Mouse (Mus musculus) embryonic facial prominence, embryonic 14.5 days (tissue): ENCODE data around the gene Ubxn11. TPM values are rescaled to one million over a fixed set of nuclear protein-coding genes. Genes with fewer than 3 reads are reported as not detected.
A peak's percentile ranks its signal among the peaks of the same experiment; 100 is the strongest.

Experiments
- ATAC-seq: fragments of 200-750 bp; cut with Nextera tagmentation; 2 replicates; pipeline ENCODE4 v1.8.0; 2017; ENCODE audit warnings: low read depth, moderate number of reproducible peaks, moderate TSS enrichment
- DNase-seq: peaks from one replicate; pipeline ENCODE4 v3.0.0-alpha.2; 2015; ENCODE audit warnings: low spot score
- H3K27ac ChIP-seq: fragments of 300-500 bp; sonication (generic); replicated peaks from 2 replicates; pipeline ENCODE4 v1.5.1; 2014; ENCODE audit warnings: low read depth, mild to moderate bottlenecking, low read length, moderate library complexity
- H3K27me3 ChIP-seq: fragments of 300-500 bp; sonication (generic); replicated peaks from 2 replicates; pipeline ENCODE4 v1.6.1; 2014; ENCODE audit warnings: low read length; ENCODE audit not compliant: control insufficient read depth, insufficient read depth
- H3K36me3 ChIP-seq: fragments of 300-500 bp; sonication (generic); 2 replicates; pipeline ENCODE4 v1.6.1; 2014; ENCODE audit warnings: low read length, mixed read lengths; ENCODE audit not compliant: control insufficient read depth, insufficient read depth
- H3K4me1 ChIP-seq: fragments of 300-500 bp; sonication (generic); 2 replicates; pipeline ENCODE4 v1.6.1; 2014; ENCODE audit warnings: antibody characterized with exemption, low read length; ENCODE audit not compliant: control insufficient read depth, insufficient read depth
- H3K4me2 ChIP-seq: fragments of 300-500 bp; sonication (generic); 2 replicates; pipeline ENCODE4 v1.6.1; 2014; ENCODE audit warnings: low read depth, mild to moderate bottlenecking, low read length, moderate library complexity, mixed read lengths
- H3K4me3 ChIP-seq: fragments of 300-500 bp; sonication (generic); 2 replicates; pipeline ENCODE4 v1.5.1; 2014; ENCODE audit warnings: low read depth, mild to moderate bottlenecking, low read length
- H3K9ac ChIP-seq: fragments of 300-500 bp; sonication (generic); 2 replicates; pipeline ENCODE4 v1.6.1; 2014; ENCODE audit warnings: low read depth, mild to moderate bottlenecking, low read length, moderate library complexity, mixed read lengths
- H3K9me3 ChIP-seq: fragments of 300-500 bp; sonication (generic); 2 replicates; pipeline ENCODE4 v1.6.1; 2016; ENCODE audit warnings: low read length; ENCODE audit not compliant: control insufficient read depth
- WGBS: fragments of 180-500 bp; shearing (Covaris S2); extraction: QIAGEN DNeasy Blood & Tissue Kit; methylation state at CpG from one replicate; pipeline ENCODE4 v1.1.7; 2014; 5-methylcytosine and 5-hydroxymethylcytosine counted together
- polyA plus RNA-seq: library from polyadenylated mRNA; unstranded; fragments of >200 nt; fragmentation: Nextera tagmentation; extraction: Ambion mirVana; gene quantifications from 2 replicates; pipeline ENCODE4 v1.2.1, GENCODE M21; 2014

Gene Ubxn11
- polyA plus RNA-seq, 1 experiment from 2014 or later, result 10.2 TPM

- no peaks in the 10 kb centered on the region for H3K4me1 ChIP-seq
- H3K4me2 ChIP-seq, result no peak overlapping the region
- H3K9ac ChIP-seq, result no peak overlapping the region
- no peak overlapping the region for H3K4me3 ChIP-seq
- no peak overlapping the region for H3K27ac ChIP-seq
- no peak for ATAC-seq
- H3K36me3 ChIP-seq, result no peaks in the 10 kb centered on the region
- no peaks in the 10 kb centered on the region for H3K27me3 ChIP-seq
- H3K9me3 ChIP-seq, result no peaks in the 10 kb centered on the region
- 78% methylated on average over 6 of the region's 6 CpGs for WGBS
- no peak for DNase-seq
These were observed 10.0 kb downstream of the Ubxn11 start for GRCm38 (mm10) chr4:134112403-134112802.

DNA sequence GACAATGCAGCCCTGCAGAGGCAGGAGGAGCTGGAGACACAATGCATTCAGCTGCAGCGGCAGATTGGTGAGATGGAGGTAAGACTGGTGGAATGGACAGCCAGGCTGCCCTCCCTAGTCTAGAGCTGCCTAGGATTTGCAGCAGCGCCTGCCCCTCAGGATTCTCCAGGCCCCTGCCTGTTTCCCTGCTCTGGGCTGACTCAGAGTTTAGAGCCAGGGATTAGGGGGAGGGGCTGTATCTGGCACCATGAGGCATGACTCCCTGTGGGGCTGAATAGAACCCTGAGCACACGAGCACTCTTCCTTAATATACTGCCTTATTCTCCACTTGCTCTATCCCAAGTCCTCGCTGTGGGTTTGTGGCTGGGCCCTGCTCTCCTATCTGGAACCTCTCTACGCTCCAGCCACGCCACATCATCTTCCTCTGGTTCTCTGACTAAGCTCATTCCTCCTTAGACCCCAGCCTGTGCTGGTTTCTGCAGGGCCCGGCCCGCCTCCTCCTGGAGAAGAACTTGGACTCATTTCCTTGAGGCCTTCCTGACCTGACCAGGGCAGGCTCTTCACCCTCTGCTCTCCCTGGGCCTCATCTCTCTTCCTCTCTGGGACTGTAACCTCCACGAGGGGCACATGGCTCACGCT is 11.1 kb downstream of the Ubxn11 start:
- 48% methylated on average over 10 of the region's 10 CpGs for WGBS
- no peak overlapping the region for H3K9ac ChIP-seq
- ATAC-seq, result no peak

GRCm38 (mm10) chr4:134114038-134114437 is 11.7 kb downstream of the Ubxn11 start:
- WGBS, result 91% methylated on average over 4 of the region's 4 CpGs

More for the DNA sequence above, 11.1 kb downstream of the Ubxn11 start:
- peak; percentile 20 for DNase-seq
- H3K9me3 ChIP-seq, result no peaks in the 10 kb centered on the region
- no peaks in the 10 kb centered on the region for H3K27me3 ChIP-seq
- no peak overlapping the region for H3K4me2 ChIP-seq
- no peaks in the 10 kb centered on the region for H3K36me3 ChIP-seq
- H3K4me3 ChIP-seq, result no peak overlapping the region
- H3K27ac ChIP-seq, result no peak overlapping the region
- no peaks in the 10 kb centered on the region for H3K4me1 ChIP-seq

DNA sequence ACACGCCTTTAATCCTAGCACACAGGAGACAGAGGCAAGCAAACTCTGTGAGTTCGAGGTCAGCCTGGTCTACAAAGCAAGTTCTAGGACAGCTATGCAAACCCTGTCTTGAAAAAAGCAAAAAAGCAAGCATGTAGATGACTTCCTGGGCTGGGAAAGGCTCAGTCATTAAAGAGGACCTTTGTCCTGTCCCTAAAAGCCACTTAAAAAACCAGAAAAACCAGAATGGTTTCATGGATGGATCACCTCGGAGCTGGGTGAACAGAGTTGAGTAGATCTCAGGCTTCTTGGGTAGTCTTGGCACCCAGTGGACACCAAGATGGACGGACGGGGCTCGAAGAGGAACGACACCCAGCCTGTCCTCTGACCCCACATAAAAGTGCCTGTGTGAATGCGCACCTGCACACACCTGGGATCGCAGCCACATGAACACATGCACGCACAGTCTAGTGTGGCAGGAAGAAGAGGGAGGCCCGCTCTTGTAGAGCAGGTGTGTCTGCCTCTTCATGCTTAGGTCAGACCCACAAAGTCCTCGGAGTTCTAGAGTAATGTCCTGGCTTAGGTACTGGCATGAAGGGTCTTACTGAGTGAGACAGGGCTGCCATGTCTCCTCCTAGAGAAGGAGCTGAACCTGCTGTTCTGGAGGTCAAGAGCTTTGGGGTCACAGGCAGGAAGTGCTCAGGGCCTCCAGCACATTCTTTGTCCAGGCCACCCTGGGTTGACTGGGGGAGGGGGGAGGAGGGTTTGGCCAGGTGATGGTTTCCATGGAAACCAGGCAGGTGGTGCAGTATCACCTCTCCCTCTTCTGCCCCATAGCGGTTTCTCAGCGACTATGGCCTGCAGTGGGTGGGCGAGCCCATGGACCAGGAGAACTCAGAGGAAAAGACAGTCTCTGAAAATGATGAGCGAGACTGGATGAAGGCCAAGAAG is 13.1 kb downstream of the Ubxn11 start:
- Histone ChIP-seq H3K36me3 (no peaks in the 10 kb centered on the region), H3K27me3 (no peaks in the 10 kb centered on the region), H3K27ac (no peak overlapping the region), H3K9me3 (no peaks in the 10 kb centered on the region), H3K4me1 (no peaks in the 10 kb centered on the region), H3K4me3 (no peak overlapping the region), H3K4me2 (no peak overlapping the region), H3K9ac (no peak overlapping the region)
- 78% methylated on average over 14 of the region's 16 CpGs for WGBS
- no peak for DNase-seq
- no peak for ATAC-seq

More at GRCm38 (mm10) chr4:134114038-134114437, 11.7 kb downstream of the Ubxn11 start:
- H3K9me3 ChIP-seq, result no peaks in the 10 kb centered on the region
- H3K4me1 ChIP-seq, result no peaks in the 10 kb centered on the region
- H3K4me3 ChIP-seq, result no peak overlapping the region
- H3K36me3 ChIP-seq, result no peaks in the 10 kb centered on the region
- no peak overlapping the region for H3K4me2 ChIP-seq
- H3K27ac ChIP-seq, result no peak overlapping the region
- ATAC-seq (no peak), DNase-seq (no peak)
- no peaks in the 10 kb centered on the region for H3K27me3 ChIP-seq
- H3K9ac ChIP-seq, result no peak overlapping the region

- H3K9ac ChIP-seq, result no peak overlapping the region
- H3K4me2 ChIP-seq, result no peak overlapping the region
- ATAC-seq (no peak), DNase-seq (no peak)
- WGBS, result 85% methylated on average over 2 of the region's 2 CpGs
- no peaks in the 10 kb centered on the region for H3K27me3 ChIP-seq
- no peaks in the 10 kb centered on the region for H3K9me3 ChIP-seq
- no peak overlapping the region for H3K4me3 ChIP-seq
- no peak overlapping the region for H3K27ac ChIP-seq
- H3K36me3 ChIP-seq, result no peaks in the 10 kb centered on the region
- H3K4me1 ChIP-seq, result no peaks in the 10 kb centered on the region
These were observed 14.1 kb downstream of the Ubxn11 start for GRCm38 (mm10) chr4:134116501-134116900.

GRCm38 (mm10) chr4:134117012-134117411 is 14.6 kb downstream of the Ubxn11 start:
- peak; percentile 16 for DNase-seq
- WGBS, result 71% methylated on average over 8 of the region's 8 CpGs

DNA sequence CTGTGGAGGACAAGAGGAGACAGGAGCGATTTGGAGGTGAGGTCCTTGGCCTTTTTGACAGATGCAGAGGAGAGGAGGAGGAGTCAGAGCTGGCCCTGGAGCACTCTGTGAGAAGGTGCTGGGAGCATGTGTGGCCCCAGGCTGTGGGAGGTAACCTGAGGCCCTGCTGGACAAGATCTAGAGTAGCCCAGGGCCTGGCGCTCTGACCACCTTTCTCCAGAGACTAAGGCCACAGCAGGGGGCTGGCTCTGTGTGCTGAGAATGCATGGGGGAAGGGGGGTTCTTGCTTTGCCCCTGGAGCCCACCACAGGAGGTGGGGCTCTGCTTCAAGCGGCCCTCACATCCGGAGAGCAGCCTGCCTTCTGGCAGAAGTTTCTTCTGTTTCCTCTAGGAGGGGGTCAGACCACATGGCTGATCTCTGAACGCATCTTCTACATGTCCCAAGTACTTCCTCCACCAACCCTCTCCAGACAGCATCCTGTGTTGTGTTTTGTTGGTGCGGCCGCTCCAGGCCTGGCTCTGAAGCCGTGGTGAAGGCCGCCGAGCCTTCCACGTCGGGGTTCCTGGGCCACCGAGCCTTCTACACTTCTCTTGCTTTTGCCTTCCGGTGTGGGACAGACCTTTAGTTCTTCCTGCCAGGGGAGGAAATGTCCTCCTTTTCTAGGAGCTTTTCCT is 15.9 kb downstream of the Ubxn11 start:
- no peak overlapping the region for H3K4me2 ChIP-seq
- ATAC-seq, result no peak
- DNase-seq, result no peak
- no peak overlapping the region for H3K4me3 ChIP-seq
- H3K9me3 ChIP-seq, result no peaks in the 10 kb centered on the region
- H3K27ac ChIP-seq, result no peak overlapping the region
- H3K36me3 ChIP-seq, result no peaks in the 10 kb centered on the region
- H3K4me1 ChIP-seq, result no peaks in the 10 kb centered on the region
- 66% methylated on average over 14 of the region's 14 CpGs for WGBS
- no peak overlapping the region for H3K9ac ChIP-seq
- no peaks in the 10 kb centered on the region for H3K27me3 ChIP-seq

More at GRCm38 (mm10) chr4:134117012-134117411, 14.6 kb downstream of the Ubxn11 start:
- H3K27ac ChIP-seq, result no peak overlapping the region
- no peaks in the 10 kb centered on the region for H3K36me3 ChIP-seq
- no peaks in the 10 kb centered on the region for H3K27me3 ChIP-seq
- no peak overlapping the region for H3K9ac ChIP-seq
- H3K4me1 ChIP-seq, result no peaks in the 10 kb centered on the region
- ATAC-seq, result no peak
- no peak overlapping the region for H3K4me2 ChIP-seq
- H3K4me3 ChIP-seq, result no peak overlapping the region
- no peaks in the 10 kb centered on the region for H3K9me3 ChIP-seq

DNA sequence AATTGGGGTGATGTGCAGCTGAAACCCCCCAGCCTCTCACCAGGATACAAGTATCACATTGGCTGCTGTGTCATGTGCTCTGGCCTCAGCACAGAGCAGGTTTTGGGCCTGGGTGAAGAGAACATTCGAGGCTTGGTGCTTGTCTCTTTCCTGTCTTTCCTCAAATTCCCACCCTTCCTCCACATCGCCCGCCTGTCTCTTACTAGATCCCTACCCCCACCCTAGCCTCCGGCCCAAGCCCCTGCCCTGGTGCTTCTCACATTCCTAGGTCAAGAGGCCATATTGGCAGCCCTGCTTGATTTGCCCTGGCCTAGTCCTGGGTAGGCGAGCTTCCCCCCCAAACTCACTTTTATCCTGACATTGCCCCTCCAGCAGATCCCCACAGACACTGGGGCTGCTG is 16.7 kb downstream of the Ubxn11 start:
- H3K9ac ChIP-seq, result no peak overlapping the region
- no peaks in the 10 kb centered on the region for H3K27me3 ChIP-seq
- no peaks in the 10 kb centered on the region for H3K36me3 ChIP-seq
- no peak overlapping the region for H3K4me2 ChIP-seq
- no peaks in the 10 kb centered on the region for H3K9me3 ChIP-seq
- no peak for ATAC-seq
- no peak for DNase-seq
- 49% methylated on average over 5 of the region's 5 CpGs for WGBS
- H3K4me3 ChIP-seq, result no peak overlapping the region
- no peak overlapping the region for H3K27ac ChIP-seq
- H3K4me1 ChIP-seq, result no peaks in the 10 kb centered on the region
